Mouse (Mus musculus) forelimb bud, embryonic 11.5 days (tissue): ENCODE results near the gene Pcsk6.
A peak's percentile ranks its signal among the peaks of the same experiment; 100 is the strongest.
"Not testable (repeated sequence)": the region's sequence is repeated elsewhere in the genome, so short reads cannot be mapped to it uniquely, and the experiment has no call there.

ENCODE experiments used
- DNase-seq: peaks from one replicate; pipeline ENCODE4 v3.0.0-alpha.2; 2012; ENCODE audit warnings: low read depth, low spot score

The Pcsk6 gene

DNA sequence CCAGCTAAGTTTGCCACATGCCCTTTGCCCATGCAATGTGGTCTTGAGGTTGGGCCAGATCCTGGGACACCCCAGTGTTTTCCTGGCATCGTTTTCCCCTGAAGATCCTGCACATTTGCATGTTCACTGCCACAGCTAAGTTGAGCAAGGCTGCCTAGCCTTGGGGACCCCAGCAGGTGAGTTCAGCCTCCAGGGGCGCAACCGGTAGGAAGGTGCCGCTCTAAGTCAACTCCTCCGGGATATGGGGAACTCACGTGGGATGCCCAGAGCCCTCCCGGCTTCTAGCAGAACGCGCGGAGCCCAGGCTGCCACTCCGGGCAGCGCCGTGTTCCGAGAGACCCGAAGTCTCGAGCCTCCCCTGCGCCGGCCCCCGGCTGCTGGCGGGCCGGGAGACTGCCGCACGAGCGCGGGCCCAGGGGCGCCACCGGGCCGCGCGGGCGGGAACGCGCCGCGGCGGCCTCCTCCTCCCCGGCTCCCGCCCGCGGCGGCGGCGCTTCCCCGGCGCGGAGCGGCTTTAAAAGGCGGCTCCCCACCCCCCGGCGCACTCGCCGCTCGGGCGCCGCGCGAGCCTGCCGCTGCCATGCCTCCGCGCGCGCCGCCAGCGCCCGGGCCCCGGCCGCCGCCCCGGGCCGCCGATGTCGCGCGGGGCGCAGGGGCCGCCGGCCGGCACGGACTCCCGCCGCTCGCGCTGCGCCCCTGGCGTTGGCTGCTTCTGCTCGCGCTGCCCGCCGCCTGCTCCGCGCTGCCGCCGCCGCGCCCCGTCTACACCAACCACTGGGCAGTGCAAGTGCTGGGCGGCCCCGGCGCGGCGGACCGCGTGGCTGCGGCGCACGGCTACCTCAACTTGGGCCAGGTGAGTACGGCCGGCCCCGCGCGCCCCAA is at the start of gene Pcsk6:
Gene Pcsk6, plus strand, starts transcription at position 144 of the 882 bp plus-strand sequence.
- DNase-seq = peak; percentile 40

DNA sequence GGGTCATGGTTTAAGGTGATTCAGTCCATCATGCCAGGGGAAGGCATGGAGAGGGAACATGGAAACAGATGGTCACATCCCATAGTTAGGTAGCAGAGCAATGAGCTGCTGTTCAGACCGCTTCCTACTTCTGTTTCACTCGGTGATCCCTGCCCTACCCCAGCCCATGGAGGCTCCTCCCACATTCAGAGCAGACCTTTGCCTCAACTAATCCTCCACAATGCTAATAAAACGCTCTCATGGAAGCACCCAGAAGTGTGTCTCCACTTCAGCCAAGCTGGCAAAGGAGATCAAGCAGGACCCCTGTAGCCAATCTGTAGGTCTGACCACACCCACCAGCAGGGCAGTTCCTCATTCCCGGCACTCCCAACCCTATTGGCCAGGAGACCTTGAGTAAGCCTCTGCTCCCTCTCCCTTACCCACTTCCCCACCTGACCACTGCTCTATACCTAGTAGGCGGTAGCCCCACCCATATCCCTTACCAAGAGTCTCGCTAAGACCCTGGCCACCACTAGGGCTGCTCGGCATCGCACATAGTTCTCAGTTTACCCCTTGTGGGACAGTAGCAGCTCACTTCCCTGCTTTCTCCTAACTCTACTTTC is 47.8 kb upstream of the Pcsk6 start:
- no peak for DNase-seq

DNA sequence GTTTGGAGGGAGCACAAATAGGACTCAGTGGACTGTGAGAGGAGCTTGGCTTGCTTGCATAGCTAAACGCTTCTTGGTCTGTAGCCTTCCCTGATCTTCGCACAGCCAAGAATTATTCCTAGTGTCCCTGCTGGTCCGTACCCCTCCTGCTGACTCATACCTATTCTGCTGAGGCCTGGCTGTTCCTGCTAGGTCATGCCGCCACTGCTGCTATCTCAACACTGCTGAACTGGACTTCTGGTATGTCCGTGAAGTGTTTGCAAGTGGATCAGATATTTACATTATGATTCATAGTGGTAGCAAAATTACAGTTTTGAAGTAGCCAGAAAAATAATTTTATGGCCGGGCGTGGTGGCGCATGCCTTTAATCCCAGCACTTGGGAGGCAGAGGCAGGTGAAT is 44.0 kb upstream of the Pcsk6 start:
- no peak for DNase-seq

DNA sequence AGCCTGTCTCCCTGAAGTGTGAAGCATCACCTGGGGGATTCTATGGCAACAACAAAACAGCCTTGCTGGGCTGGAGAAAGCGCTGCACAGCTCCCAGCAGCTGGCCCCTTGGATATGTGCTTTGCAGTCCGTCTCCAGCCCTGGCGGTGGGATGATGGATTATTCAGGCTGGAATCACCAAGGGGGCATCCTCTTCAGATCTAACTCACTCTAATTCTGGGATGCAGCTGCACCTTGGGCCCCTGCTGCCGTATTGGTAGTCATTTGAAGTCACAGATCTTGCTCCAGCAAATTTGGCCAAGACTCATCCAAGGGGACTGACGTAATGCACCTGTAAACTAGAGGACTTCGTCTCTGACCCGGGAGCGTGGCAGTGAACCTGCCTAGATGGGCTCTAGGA is 41.1 kb upstream of the Pcsk6 start:
- no peak for DNase-seq

DNA sequence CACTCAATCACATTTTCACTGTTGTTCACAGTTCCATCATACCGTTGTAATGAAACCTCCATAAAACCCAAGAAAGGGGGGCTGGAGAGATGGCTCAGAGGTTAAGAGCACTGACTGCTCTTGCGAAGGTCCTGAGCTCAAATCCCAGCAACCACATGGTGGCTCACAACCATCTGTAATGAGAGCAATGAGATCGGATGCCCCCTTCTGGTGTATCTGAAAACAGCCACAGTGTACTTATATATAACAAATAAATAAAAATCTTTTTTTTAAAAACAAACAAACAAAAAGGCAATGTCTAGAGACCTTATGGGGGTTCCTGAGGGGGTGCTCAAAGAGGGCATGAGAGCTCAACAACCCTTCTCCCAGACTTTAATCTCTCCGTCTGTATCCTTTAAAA is 39.6 kb upstream of the Pcsk6 start:
- DNase-seq = not testable (repeated sequence)

DNA sequence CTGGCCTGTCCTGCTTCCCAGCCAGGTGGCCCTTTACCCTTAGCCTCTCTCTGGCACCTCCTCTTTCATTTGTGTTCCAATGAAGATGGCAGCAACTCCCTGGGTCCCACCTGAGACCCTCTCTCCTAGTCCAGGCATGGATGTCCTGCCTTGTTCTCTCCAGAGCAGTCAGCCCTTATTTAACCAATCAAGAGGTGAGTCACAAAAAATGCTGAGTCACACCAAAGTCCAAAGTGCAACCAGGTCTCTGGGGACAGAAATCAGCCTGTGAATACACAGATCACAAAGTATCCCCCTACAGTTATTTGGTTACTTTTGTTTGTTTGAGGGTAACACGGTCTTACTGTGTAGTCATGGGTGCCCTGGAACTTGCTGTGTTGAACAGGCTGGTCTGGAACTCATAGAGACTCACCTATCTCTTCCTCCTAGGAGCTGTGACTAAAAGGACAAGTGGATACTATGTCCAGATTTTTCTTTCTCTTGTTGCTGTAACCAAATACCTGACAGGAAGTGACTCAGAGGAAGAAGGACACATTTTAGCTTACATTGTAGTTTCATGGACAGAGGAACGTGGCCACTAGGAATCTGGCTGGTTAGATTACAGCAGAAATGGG is 38.9 kb upstream of the Pcsk6 start:
- no peak for DNase-seq

DNA sequence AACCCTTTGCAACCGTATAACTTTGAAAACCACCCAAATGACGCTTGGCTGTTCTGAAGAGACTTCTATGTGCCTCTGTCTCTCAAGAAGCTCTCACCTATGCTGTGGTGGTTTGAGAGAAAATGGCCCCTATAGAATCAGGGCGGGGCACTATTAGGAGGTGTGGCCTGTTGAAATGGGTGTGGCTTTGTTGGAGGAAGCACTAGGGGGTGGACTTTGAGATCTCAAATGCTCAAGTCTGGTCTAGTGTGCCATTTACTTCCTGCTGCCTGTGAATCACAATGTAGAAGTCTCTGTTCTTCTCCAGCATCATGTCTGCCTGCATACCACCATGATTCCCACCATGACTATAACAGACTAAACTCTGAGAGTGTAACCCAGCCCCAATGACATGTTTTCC is 21.8 kb upstream of the Pcsk6 start:
- DNase-seq = no peak

DNA sequence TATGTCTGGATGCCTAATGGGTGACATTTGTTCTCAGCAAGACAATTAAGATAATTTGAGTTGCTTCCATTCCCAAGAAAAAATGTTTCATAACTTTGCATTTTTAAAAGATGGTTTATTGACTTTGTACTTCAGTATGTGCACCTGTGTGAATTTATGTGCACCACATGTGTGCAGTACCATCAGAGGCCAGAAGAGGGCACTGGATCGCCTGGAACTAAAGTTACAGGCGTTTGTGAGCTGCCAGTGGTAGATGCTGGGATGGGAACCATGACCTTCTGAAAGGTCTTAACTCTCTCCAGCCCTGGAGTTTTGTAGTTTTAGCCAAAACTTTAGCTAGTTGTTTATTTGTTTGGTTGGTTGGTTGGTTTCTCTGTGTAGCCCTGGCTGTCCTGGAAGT is 18.3 kb upstream of the Pcsk6 start:
- DNase-seq = no peak

DNA sequence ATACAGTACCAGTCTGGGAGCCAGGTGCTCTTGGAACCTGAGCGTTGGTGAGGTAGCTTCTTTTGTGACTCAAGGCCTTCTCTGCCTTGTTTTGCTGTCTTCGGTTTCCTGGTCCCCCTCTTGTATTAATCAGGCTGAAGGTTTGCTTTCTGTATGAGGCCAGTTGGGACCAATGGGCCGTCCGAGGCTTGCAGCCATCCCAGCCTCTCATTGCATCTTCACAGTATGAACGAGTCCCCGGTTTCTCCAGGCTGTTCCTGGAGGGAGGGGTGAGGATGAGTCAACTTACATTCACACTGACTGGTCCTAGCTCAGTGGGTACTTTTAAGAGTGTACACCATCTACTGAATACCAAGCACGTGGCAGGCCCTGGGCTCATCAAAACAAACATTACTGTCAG is 553 bp upstream of the Pcsk6 start:
- DNase-seq = no peak

DNA sequence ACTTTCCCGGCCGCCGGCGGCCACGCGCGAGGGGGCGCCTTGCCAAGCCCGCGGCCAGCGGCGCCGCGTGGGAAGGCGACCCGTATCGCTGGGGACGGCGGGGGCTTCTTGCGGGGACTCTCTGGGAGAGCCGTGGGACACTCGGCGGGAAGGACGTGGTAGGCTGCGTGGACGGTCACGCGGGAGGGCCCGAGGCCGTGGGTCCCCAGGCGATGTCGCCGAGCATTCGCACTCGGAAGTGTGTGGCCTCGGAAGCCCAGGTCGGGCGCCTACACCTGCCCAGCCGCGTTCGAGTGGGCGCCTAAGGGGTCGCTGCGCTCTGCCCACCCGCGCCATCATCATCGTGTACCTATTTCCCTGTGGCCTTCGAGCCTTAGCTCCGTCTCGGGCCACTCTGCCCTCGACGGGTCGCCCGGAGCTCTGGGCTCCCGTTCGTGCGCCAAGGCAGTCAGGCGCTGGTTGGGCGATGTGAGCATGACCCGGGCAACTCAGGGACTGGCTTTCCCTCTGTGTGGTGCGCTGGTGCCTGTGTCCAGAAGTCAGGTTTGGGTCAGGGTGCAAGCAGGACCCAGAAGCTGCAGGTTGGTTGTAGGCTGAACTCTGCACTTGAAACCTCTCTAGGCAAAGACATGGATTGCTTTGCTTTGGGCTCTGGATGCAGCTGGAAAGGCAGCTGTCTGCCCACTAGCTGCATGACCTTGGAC is 1.1 kb downstream of the Pcsk6 start:
- DNase-seq = no peak

DNA sequence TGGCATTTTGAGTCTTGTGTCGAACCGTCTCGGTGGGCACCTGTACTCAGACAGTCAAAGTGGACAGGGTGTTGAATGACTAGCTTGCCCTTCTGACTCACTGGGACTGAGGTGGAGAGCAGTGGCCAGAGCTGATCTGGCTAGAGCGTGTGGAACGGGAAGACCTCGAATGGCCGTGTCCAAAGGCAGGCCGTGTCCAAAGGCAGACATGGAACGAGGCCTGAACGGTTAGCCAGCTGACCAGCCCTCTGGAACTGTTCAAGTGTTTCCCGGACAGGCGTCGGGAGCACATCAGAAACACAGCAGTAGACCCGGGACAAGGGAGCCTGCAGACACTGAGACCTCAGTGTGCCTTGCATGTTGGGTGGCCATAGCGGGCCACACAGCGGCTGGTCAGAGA is 7.6 kb downstream of the Pcsk6 start:
- DNase-seq = no peak

DNA sequence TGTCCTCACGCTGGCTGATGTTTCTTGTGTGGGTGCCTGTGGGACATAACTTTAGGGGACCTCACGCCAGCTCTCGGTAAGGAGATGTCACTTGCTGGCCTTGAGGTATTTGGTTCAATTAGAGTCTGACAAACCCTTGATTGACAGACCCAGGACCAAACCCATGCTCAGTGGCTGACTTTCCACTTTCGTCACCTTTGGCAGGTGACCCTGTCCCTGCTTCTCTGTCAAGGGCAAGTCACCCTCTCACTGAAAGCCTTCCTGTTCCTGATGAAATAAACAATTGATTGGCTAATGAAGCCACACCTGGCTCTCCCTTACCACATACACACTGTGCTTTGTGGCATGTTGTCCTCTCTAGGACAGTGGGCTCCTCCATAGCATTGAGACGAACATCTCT is 8.3 kb downstream of the Pcsk6 start:
- DNase-seq = no peak

DNA sequence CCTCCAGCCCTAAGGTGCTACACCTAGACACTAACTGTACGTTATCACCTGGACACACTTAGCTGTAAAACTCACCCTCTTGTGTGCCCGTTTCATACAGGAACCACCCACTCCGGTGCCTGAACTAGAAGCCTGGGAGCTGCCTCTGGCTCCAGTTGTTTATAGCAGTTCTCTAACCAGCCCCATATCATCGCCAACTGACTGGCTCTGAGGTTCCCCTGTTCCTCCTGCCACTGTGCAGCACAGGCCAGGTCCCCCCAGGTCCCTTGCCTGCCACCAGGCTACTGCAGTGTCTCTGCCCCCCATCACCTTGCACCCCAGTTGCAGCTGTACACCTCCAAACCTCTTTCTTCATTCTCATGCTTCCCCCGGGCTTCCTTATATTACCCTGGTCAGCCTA is 8.7 kb downstream of the Pcsk6 start:
- DNase-seq = no peak

DNA sequence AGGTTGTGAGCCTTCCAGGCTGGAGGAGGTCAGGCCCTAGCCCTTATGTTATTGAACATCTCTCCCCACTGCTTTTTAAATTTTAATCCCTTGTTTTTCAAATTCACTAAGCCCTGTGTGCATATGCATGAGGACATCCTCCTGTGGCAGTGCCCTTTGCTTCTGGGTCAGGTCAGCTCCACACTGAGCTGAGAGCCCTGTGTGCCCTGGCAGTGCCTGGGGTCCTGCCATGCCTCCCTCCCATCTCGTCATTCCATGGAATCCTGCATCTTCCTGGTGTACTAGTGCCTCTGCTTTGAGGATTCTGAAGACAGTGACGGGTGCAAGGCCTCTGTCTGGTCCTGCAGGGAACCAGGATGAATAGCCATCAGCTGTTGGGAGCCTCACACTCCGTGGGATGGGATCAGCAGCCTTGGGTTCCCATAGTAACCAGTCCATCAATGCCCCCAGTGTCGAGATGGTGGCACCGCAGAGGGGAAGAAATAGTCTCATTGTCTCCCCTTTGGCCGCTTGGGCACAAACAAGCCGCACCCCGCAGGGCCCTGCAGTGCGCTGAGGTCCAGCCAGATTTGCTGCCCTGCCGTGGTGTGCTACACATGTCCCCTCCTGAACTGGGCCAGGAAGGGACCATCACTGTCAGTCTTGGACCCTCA is 9.5 kb downstream of the Pcsk6 start:
- DNase-seq = no peak

DNA sequence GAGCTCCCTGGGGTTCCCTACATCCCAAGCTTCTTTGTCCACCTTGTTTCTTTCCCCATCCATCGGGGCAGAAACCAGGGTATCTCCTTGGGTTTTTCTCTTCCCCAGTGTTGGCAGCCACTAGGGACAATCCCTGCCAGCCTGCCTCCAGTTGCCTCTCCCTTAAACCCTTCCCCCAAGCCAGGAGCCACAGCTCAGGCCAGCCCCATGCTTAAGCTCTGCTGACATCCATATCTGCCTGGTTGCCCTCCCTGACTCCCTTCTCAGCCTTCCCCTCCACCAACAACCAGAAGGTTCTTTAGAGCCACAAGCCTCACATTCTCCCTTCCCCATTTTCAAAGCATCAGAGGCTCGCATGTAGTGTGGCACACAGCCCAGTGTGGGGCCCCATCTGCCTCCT is 10.3 kb downstream of the Pcsk6 start:
- no peak for DNase-seq

DNA sequence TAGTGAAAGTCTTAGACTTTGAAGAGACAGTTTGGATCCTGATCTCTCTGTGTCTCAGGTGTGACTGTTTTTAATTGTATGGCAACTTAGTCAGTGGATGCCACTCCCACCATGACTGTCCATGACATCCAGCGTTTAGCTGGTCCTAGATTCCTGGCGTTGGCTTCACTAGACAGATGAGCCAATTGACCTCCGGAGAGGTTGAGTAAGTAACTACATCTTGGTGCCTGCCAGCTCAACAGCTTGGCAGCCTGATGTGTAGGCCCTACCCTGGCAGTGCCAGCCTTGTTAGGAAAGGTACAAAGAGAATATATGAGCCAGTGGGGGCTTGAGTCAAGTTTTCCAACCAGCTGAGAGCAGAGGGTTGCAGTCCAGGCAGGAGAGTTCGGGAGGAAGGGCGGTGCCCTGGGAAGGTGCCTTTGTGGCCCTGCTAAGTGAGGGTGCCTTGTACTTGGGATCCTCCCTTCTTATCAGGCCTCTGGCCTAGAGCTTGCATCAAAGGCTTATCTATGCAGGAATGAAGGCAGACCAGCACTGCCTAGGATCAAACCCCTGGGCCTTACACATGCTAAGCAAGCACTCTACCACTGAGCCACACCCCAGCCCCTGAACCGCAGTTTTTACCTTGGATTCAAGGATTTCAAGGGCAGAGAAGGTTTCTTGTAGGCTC is 11.8 kb downstream of the Pcsk6 start:
- no peak for DNase-seq

DNA sequence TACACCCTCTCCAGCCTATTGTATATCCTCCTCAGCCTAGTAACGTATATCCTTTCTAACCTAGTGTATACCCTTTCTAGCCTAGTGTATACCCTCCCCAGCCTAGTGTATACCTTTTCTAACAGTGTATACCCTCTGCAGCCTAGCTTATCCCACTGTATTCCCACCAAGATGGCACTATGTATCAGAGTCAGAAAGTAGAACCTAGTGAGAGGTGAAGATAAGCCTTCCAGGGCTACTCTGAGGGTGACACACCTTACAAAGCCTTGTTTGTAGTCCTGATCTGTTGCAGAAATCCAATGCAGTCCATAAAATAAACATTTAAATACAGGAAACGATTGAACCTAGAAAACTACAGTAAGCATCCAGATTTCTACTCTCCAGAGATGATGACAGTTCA is 12.4 kb downstream of the Pcsk6 start:
- DNase-seq = no peak

DNA sequence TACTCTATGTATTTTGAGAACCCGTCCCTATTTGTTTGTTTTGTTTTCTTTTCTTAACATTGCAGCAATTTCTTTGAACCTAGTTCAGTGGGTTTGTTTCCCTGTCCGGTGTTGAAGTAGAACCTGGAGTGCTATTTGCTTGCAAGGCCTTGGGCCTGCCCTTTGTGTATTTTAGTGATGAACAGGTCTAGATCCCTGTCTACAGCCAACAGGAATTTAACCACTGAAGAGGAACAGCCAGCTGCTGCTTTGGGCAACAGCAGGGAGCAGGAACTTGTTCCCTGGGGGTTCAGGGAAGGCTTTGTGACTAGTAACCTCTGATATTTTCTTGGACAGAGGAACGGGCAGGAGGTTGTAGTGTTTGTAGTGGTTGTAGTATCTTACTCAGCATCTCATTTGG is 15.1 kb downstream of the Pcsk6 start:
- no peak for DNase-seq

DNA sequence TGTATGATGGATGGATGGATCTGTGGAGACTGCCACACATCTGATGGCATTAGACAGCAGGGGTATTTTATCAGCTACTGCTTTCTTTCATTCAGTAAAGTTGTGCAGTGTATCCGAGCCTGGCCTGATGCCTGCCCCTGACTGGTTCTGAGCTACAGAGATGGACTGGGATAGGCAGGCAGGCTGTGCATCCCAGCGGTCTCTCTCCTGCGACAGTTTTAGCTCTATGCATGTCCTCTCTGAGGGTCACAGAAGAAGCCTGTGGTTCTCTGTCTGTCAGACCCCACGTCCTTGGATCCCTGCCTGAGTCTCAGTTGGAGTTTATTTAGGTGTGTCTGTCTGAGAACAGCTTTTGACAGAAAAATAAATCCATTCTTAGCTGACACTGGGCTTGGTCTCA is 16.7 kb downstream of the Pcsk6 start:
- no peak for DNase-seq

DNA sequence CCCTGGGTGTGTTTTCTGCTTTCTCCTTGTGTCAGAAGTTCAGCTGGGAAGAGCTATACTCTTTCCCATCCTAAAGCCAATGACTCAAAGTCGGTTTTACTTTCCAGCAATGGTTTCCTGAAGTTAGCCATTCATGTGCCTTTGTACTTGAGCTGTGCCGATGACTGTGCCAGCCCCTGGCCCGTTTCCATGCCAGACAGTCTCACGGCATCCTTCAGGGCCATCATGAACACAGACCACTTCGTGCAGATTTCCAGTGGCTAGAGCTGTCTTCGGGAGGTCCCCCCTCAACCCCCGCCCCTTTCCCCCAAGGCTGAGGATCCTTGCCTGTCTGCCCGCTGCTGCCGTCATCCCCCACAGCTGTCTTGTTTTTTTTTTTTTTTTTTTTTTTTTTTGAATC is 17.8 kb downstream of the Pcsk6 start:
- no peak for DNase-seq

DNA sequence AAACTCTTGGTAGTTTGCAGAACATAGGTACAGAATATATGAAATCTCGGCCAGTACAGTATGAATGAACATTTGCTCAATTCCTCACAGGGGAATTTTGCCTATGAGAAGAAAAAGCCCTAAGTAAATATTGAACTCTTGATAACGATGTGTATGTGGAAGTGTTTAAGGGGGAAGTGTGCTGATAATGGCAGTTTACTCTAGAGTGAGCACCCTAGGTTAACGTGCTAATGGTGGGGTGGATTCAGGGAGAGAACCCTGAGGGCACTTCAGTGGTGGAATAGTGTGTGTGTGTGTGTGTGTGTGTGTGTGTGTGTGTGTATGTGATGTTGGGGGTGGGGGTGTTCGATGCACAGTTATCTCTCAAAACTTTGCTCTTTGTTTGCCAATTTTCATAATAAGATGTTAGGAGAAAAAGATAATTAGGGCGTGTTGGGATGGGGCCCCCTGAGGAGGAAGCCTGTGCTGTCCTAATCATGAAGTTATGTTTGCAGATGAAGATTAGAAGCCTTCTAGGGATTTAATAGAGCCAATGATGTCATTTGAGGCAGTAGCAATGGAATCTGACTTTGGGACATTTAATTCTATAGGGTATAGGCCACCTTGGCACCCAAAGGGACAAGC is 19.2 kb downstream of the Pcsk6 start:
- no peak for DNase-seq
